Mouse (Mus musculus) kidney, postnatal 10 days (tissue): ENCODE results near the gene Rpl34.

Experiments used
- DNase-seq: peaks from one replicate; pipeline ENCODE4 v3.0.0; 2021; ENCODE audit warnings: mixed read lengths

The Rpl34 gene

DNA sequence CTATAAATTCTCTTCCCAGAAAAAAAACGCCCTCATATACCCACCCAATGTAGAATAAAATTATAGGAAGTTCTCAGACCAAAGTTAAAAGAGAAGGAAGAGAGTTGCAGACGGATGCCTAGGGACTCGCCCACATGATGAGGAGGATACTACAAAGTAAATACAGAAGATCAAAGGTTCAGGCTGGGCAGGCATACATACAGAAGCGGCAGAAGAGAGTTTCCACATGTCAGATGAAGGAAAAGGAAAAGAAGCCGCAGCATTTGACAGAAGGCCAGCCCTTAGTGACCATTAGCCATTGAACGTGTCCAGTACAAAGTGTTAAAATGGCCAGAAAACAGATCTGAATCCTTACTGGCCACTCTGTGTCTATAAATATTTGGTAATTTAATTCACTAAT, 17.3 kb downstream of the Rpl34 start:
- no peak for DNase-seq

DNA sequence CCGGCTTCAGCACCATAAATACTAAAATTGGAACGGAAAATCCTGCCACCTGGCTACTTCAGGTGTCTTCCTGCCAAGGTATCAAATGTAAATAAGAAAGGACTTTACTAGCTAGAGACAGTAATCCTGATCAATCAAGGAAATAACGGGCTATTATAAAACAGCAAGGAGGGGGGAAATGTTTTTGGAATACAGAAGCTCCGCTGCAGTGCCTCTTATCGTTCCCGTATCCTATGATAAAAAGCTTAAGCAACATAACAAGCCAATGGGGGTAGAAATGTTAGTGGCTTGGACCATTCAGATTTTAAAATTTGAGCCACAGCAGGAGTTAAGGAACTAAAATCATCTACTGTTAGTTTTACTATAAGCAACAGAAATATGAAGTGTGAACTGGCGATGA, 20.1 kb downstream of the Rpl34 start:
- no peak for DNase-seq

DNA sequence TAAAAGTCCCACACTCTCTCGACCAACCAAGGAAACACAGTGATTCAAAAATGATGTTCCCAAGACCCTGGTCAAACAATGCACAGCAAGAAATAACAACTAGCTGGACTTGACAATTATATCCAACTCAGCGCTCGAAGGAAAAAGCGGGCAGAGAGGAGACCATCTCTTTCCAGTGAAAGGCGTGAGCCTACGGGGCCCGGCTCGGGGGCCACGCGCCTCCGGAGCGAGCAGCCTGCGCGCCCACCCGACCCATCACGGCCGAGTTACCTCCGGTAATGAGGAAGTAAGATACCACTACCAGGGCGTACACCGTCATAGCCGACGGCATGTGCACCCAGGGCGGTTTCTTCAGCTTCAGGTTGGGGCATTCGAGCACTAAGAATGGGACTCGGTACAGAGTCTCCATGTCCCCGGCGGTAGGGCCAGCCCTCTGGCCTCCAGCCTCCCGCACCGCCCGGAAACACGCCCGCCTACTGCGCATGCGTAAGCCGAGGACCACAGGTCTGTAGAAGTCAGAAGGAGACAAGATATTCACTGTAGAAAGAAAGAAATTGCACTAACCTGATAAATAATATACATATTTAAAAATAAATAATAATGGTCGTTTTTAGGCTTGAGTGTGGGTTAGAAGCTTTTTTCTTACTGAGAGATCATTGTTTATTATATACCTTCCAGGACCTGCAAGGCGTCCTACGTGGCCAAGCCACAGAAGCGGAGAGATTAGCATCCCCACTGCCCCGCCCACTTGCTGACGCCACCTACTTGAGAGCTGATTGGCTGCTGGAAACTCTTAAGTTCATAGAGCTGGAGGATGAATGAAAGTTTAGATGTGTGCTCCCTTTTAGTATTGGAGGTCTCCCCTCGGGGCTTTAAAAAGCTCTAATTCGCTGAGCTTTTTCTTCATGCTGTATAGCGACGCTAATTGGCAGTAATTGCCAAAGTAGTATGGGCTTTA, 21.0 kb downstream of the Rpl34 start, which contains the start of gene Ostc:
Gene Ostc (minus strand): TSS at position 478 of the 958 bp plus-strand sequence.
- DNase-seq = peak; percentile 99

DNA sequence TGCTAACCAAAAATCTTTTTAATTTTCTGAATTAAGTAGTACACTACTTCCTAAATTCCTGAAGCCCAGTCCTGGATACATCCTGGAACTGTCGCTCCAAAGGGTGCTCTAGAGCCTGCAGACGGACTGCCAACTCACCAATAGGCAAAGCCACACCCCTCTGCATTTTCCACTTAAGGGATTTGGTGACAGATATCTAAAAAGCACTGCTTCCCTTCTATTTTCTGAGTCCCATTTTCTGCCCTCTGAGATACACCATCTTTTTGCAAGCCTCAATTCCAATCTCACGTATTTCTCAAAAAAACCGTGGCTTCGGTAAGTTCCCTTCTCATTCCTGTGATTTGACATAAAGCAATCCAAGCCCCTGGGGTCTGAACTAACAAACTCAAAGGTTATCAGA, 21.7 kb downstream of the Rpl34 start:
- DNase-seq = no peak

DNA sequence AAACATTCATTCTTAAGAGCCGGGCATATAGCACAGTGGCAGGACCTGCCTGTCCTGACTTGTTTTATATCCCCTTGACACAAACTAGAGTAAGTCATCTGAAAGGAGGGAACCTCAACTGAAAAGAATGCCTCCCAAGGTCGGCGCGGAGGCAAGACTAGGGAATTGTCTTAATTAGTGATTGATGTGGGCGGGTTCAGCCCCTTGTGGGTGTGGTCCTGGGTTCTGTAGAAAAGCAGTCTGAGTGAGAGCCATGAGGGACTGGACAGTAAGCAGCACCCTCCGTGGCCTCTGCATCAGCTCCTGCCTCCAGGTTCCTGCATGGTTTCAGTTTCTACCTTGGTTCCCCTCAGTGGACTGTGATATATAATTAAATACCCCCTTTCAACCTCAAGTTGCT, 27.9 kb downstream of the Rpl34 start:
- no peak for DNase-seq

DNA sequence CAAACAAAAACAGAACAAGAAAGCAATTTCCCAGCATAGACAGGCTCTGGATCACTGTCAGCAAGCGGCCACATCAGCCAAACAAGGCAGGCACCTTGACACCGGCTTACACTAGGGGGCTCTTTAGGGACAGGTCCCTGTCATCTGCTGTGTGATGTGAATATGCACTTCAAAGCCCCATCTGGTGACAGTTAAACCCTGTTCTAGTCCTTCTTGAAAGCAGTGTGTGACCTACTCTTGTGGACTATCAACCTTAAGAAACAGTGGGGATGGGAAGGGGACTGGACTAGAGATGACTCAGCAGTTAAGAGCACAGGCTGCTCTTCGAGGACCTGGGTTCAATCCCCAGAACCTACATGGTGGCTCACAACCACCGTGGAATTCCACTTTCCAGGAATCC, 32.6 kb downstream of the Rpl34 start:
- no peak for DNase-seq

DNA sequence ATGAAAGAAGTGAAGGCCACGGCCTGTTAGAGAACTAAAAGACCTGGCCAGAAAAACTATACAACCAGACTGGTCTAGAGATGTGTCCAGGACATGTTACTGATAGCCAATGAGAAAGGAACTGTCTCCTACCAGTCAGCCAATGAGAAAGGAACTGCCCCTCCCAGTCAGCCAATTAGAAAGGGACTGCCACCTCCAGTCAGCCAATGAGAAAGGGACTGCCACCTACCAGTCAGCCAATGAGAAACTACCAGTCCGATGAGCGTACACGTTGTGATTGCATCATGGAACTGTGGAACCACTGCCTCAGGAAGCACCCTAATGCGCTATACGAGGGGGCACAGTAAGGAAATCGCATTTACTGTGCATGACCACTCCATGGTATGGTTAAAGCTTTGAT, 35.5 kb downstream of the Rpl34 start:
- no peak for DNase-seq

DNA sequence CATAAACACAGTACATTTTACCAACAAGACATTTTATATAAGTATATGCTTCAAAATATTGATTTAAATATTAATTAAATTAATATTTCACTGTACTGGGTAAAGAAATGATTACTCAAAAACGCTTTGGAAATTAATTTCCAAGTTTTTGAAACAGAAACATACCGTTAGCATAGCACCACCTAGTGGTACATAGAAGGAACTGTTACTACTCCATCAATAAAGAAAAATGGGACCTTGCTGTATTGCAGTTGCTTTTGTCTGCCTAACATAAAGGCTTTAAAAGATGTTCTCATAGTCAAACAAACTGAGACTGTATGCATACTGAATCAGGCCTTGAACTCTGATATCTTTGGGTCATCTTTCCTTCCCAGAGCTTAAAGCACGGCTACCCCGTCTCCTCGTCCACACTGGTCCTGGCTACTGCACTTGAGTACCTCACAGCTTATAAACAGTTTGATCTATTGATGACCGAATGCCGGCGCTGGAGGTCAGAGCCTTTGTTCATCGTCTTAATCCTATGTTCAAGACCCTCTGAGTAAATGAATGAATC, 36.1 kb downstream of the Rpl34 start:
- no peak for DNase-seq

DNA sequence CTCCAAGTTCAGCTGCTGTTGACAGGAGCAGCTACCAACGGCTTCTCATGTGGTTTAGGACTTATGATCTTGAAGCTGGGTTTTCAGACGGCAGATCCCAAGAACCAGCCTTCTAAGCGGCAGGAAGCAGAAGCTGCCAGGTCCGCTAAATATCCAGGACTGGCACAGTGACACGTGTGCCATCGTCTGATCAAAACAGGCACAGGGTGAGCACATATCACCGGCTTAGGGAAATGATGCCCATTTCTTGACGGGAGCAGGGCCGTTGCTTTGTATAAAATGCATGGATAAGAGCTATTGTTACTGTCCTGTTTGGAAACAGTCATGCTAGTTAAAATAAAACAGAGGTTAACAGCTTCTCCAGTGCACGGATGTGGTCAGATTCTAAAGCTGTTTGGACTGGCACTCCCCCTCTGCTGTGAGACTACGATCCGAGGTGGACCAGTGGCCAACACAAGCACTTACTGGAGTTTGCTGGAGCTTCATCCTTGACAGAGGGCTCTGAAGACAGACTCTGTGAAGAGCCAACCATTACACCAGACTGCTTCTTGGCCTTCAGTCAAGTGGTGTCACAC, 38.5 kb downstream of the Rpl34 start:
- DNase-seq = no peak

DNA sequence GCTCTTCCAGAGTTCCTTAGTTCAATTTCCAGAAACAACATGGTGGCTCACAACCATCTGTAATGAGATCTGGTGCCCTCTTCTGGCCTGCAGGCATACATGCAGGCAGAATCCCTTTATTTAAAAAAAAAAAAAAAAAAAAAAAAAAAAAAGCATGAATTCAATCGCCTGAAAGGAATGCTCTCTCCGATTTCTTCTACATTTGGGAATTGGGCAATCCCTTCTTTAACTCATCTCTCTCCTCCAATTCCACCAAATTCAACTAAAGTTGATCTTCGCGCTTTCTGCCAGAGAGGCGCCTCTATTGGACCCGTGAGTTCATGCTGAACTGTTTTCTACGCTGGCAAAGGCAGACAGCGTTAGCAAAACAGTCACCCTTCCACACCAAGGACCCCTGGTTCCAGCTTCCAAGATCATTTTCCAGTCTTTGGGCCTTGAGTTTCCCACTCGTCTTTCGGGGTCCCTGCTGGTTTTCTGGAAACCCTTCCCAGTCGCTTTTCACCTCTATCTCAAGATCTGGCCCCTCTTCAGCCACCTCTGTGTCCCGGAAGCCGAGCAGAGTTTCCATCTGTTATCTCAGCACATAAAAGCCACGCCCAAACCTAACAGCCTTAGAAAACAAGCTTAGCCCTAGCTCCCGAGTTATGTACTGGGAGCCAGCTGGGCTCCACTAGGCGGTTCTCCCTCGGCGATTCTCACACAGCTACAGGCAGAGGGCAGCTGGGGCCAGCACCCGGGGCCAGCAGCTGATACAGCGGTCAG, 39.2 kb downstream of the Rpl34 start:
- peak; percentile 62 for DNase-seq

DNA sequence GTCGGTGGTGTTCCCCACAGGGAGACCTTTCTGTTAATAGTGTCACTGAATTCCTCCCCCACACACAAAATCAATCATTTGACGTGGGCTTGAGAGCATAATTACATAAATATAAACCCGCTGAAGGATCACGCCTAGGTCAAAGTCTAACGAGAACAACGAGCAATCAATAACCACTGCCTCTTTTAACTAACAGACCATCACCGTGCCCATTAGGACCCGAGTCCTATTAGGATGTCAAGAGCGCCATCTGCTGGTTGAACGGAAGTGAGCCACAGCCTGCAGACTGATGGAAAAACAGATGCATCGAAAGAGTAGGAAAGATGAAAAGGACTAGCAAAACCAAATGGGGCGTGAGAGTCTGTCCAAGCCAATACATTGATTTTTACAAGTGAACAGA, 40.6 kb downstream of the Rpl34 start:
- peak; percentile 92 for DNase-seq

DNA sequence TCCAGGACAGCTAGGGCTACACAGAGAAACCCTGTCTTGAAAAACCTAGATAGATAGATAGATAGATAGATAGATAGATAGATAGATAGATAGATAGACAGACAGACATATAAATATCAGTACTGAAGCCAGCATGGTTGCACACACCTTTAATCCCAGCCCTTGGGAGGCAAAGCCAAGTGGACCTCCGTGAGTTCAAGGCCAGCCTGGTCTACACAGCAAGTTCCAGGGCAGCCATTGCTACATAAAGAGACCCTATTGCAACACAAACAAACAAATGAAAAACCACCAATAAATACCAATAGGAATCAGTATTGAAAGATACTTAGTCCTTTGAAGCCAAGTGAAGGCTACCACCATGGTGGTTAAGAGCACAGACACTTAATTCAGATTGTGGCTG, 43.1 kb downstream of the Rpl34 start:
- DNase-seq = no peak

DNA sequence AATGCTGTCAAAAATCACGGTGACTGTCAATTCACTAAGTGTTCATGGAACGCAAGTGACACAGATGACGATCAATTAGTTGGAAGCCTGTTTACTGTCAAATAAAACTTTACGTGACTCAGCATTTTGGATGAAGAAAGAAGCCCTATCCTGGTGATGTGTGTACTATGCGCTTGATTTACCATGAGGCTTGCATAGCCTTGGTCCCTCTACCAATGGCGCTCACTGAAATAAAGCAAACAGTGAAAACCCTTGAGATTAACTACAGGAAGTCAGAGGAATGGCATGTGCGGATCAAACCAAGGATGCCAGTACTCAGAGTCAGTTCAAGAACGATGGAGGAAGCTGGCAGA, 45.2 kb downstream of the Rpl34 start:
- DNase-seq = no peak

DNA sequence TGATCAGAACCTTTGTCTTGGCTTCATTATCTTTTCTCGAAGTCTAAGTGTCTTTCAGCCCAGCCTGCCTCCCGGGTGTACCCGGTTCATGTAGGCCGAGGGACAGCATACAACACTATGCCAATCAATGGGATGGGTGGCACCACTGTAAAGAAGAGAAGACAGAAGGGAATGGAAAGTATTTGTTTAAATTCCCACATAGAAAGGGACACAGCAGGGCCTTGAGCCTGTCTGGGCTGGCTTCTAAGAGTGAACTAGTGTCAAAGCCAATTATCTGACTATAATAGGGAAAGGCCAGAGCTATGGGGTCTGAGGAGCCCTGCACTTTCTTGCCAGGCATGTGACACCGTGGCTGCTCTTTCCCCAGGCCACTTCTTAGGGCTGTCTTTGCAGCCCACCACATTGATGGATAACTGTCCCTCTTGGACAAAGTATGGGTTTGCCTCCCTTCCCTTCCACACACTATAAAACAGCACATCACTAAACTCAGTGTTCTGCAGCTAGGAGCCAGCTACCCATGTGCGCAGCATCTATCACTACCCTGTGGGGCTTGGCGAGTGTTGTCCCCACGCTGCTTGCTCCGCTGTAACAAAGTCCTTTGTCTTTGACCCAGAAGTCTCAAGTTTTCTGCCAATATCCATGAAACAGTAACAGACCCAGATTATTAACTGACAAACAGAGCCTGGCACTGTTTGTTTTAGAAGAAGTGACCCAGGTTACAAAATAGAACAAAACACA, 45.8 kb downstream of the Rpl34 start:
- DNase-seq = no peak

DNA sequence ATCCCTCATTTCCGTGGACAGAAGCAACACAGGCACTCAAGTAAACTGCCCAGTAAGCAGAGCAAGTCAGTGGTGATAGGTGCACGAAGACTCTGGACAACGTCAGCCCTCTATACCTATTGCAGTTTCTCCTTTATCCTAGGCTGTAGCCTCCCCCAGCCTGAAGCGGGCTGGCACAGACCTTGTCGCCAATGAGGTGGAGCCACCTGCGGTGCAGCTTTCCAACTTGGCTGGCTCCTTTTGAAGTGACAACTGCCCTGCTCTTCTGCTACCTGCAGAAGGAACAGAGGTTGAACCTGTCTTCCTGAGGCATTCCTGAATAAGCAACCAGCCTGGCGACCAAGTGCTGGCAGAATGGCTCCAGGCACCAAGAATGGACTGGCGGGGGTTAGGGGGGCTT, 46.4 kb downstream of the Rpl34 start:
- DNase-seq = no peak

DNA sequence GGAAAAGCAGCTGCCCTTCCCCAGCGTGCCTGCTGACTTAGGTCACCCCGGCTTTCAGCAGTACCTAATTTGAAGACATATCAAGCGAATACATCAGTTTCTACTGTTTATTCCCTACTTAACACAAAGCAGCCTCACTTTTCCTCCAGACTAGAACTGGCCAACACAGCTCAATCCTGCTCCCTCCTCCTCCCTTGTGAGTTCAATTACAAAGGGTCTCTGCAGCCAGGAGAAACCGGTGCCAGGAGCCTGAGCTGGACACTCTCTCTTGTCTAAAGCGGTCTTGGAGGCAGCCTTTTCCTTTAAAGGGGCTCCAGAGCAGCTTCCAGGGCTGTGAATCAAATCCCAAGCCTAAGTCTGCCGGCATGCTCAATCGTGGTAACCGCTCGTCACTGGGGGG, 48.0 kb downstream of the Rpl34 start:
- DNase-seq = no peak

DNA sequence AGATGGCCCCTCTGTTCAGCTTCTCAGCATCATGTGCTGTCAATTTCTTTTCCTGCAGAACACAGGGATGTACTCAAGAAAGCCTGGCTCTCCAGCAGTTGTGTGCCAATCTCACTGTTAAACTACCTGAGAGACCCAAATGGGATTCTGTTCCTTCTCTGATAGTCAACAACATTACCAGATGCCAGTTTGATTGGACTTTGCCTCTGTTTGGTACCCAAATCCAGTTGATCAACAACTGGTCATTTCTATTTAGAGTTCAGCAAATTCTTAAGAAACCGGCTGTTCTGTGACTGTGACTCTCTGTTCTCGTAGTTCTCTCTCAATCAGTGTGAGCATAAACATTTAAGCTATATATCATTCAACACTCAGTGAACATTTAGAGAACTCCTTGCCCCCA, 49.0 kb downstream of the Rpl34 start:
- no peak for DNase-seq

DNA sequence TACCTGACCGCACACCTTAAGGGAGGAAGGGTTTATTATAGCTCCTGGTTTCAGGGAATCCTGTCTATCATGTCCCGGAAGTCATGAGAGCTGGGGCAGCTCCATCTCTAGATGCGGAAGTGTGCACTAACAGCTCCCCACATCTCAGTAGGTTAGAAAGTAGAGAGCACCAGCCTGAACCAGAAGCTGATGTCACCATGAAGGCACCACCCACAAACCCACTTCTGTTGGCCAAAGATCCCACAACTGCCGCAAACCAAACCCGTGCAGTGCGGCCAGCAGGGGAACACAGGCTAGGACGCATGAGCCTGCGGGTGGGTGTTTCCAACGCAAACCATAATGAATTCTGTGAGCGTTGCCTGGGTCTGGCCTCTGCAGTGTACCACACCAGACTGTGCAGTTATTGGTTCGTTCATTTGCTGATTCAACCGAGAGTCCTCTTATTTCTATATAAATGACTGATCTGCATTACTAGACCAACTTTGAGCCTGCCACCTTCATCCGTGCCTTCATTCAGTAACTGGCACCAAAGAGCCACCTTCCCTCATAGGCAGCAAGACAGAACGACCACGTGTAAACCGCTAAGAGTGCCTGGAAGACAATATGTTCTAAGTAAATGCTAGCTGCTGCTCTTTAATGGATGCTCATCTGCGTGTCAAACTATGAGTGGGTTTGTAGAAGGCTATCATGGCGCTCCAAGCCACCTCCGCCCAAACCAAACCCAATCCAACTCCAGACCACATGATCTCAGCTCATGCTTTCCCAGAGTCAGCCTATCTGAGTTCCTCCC, 52.3 kb downstream of the Rpl34 start:
- DNase-seq = no peak
